Mouse (Mus musculus) 3T3-L1 (cell line): Measurements from ENCODE around the gene Cpxm2.

Experiments
- DNase-seq: peaks from one replicate; pipeline ENCODE4 v3.0.0-alpha.2; 2015; ENCODE audit warnings: low read depth, low spot score

Gene Cpxm2

GRCm38 (mm10) chr7:132145227-132145800 is 9.2 kb downstream of the Cpxm2 start:
- no peak for DNase-seq

GRCm38 (mm10) chr7:132128687-132129086 is 25.9 kb downstream of the Cpxm2 start:
- no peak for DNase-seq

- no peak for DNase-seq
Measured at GRCm38 (mm10) chr7:132124948-132125347, 29.6 kb downstream of the Cpxm2 start.

GRCm38 (mm10) chr7:132123211-132123610 is 31.3 kb downstream of the Cpxm2 start:
- DNase-seq: peak; percentile 35

- DNase-seq: no peak
Measured at GRCm38 (mm10) chr7:132119817-132120216, 34.7 kb downstream of the Cpxm2 start.

GRCm38 (mm10) chr7:132111770-132112169 is 42.8 kb downstream of the Cpxm2 start:
- DNase-seq: no peak

- no peak for DNase-seq
Measured at GRCm38 (mm10) chr7:132110308-132110707, 44.2 kb downstream of the Cpxm2 start.

- no peak for DNase-seq
Measured at GRCm38 (mm10) chr7:132106891-132107290, 47.6 kb downstream of the Cpxm2 start.

GRCm38 (mm10) chr7:132105326-132105725 is 49.2 kb downstream of the Cpxm2 start:
- DNase-seq: no peak

- no peak for DNase-seq
Measured at GRCm38 (mm10) chr7:132098441-132098840, 56.1 kb downstream of the Cpxm2 start.

- DNase-seq: no peak
Measured at GRCm38 (mm10) chr7:132094666-132095065, 59.9 kb downstream of the Cpxm2 start.

GRCm38 (mm10) chr7:132091551-132091950 is 63.0 kb downstream of the Cpxm2 start:
- DNase-seq: no peak

GRCm38 (mm10) chr7:132088606-132089005 is 65.9 kb downstream of the Cpxm2 start:
- DNase-seq: no peak

GRCm38 (mm10) chr7:132088181-132088580 is 66.4 kb downstream of the Cpxm2 start:
- no peak for DNase-seq

GRCm38 (mm10) chr7:132075825-132076224 is 78.7 kb downstream of the Cpxm2 start:
- DNase-seq: no peak

GRCm38 (mm10) chr7:132074503-132074902 is 80.0 kb downstream of the Cpxm2 start:
- no peak for DNase-seq

GRCm38 (mm10) chr7:132070877-132071625 is 83.5 kb downstream of the Cpxm2 start:
- no peak for DNase-seq

- DNase-seq: no peak
Measured at GRCm38 (mm10) chr7:132067951-132068350, 86.6 kb downstream of the Cpxm2 start.

GRCm38 (mm10) chr7:132067511-132067910 is 87.0 kb downstream of the Cpxm2 start:
- DNase-seq: no peak

- DNase-seq: no peak
Measured at GRCm38 (mm10) chr7:132060116-132060515, 94.4 kb downstream of the Cpxm2 start.

- no peak for DNase-seq
Measured at GRCm38 (mm10) chr7:132056565-132056964, 98.0 kb downstream of the Cpxm2 start.

- no peak for DNase-seq
Measured at GRCm38 (mm10) chr7:132046662-132047061, 107.9 kb downstream of the Cpxm2 start.

GRCm38 (mm10) chr7:132031940-132032531 is 122.5 kb downstream of the Cpxm2 start:
- no peak for DNase-seq
